Mouse (Mus musculus) lung, postnatal 0 days (tissue): ENCODE results near the gene Ccnt2.

ENCODE experiments used
- CTCF ChIP-seq: IDR thresholded peaks from 2 replicates; pipeline ENCODE4 v1.5.1; 2016; ENCODE audit warnings: antibody characterized with exemption, mild to moderate bottlenecking
- EP300 ChIP-seq: IDR thresholded peaks from 2 replicates; pipeline ENCODE4 v1.6.1; 2016; ENCODE audit warnings: antibody characterized with exemption, mild to moderate bottlenecking, control low read depth

DNA sequence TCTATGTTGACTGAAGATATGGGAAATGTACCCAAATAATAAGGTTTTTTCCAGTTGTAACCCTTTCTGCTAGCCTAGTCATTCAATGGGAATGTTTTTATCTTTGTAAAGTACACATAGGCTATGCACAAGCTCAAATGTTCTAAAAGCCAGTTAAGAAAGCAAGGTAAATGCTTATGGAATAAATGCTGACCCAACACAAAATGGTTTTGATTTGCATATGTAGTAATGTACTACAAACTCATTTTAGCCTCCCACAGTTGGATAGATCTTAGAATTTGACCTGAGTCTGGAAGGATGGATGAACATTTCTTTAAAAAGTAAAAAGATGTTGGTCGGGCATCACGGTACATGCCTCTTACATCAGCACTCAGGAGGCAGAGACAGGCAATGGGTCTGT lies 7.2 kb upstream of the Ccnt2 start:
- no peak for TF ChIP-seq CTCF
- TF ChIP-seq EP300 = no peak
